Mouse (Mus musculus): ENCODE measurements around the gene Zscan20. TPM values are rescaled to one million over a fixed set of nuclear protein-coding genes. Genes with fewer than 3 reads are reported as not detected.

The Zscan20 gene
- total RNA-seq, 2 experiments from 2014 or later = 8.3 to 9.9 TPM

Other genes with a start within 250 kb of the Zscan20 start
- gene Tlr12, start 8.5 kb upstream of the Zscan20 start, total RNA-seq (2021) = 1 to 10 TPM in 1 of 2 experiments, under 1 TPM in 1; 0.89 to 1.0 TPM
- 10 to 100 TPM; 82.7 to 92.4 TPM for gene Phc2, start 44.6 kb upstream of the Zscan20 start, total RNA-seq (2021)
- gene A3galt2, start 145.3 kb upstream of the Zscan20 start, total RNA-seq (2021) = under 1 TPM; 0.25 to 0.32 TPM
- 10 to 100 TPM; 25.8 to 28.8 TPM for gene Zfp362, start 195.9 kb upstream of the Zscan20 start, total RNA-seq (2021)